Mouse (Mus musculus) T-helper 2 cell (primary cell): Measurements from ENCODE around the gene Tff3.

Experiments
- in situ Hi-C: fragments of 300-600 bp; cut with MboI, MseI; formaldehyde crosslinking; loops from one replicate; pipeline ENCODE4 v1.15.1; 2025; ENCODE audit warnings: high pct_unique_total_duplicates

Tff3 gene

GRCm38 (mm10) chr17:31125548-31126266, 3.7 kb downstream of the Tff3 start:
- in situ Hi-C loops: no loop called here

- in situ Hi-C loops: no loop called here
Measured at GRCm38 (mm10) chr17:31121975-31122374, 7.5 kb downstream of the Tff3 start.

GRCm38 (mm10) chr17:31119429-31119828, 10.0 kb downstream of the Tff3 start:
- in situ Hi-C loops: loop anchor here (5.0 kb wide), 1 partner anchor 107 kb away; no protein-coding TSS in a partner anchor

DNA sequence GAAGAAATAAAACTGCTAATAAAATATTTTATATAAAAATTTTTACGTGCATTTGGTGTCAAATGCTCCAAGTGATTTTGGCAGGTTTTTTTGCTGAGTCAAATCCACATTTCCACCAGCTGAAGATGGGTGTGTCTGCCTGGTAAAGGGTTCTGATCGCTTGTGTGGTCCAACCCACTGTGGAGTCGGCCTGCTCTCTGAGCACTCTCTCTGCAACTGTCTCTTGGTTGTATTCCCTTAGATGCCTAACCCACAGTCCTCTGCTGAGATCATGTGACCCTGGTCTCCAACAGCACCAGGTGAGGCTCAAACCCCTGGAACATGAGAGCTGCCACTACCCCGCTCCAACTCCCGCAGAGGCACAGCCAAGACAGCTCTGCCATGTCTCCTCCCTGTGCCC, 11.5 kb downstream of the Tff3 start:
- in situ Hi-C loops: loop anchor here (5.0 kb wide), 1 partner anchor 106 kb away; no protein-coding TSS in a partner anchor

DNA sequence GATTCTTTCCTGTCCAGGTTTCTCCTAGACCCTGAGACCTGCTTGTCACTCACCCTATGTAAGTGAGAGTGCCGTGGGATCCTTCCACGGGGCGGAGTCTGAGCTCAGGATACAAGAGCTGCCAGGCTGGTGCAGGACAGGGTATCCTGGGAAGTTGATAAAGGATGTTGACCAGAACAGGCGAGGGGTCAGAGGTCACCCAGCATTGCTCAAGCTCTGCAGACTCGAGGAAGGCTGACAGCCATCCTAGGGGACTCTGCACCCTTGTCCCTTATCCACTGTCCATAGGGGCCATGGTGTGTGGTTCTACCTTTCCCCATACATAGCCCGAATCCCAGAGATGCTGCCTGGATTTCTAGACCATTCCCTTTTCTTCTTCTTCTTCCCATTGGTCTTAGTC, 13.4 kb downstream of the Tff3 start:
- in situ Hi-C loops: loop anchor here (5.0 kb wide), 1 partner anchor 104 kb away; no protein-coding TSS in a partner anchor

DNA sequence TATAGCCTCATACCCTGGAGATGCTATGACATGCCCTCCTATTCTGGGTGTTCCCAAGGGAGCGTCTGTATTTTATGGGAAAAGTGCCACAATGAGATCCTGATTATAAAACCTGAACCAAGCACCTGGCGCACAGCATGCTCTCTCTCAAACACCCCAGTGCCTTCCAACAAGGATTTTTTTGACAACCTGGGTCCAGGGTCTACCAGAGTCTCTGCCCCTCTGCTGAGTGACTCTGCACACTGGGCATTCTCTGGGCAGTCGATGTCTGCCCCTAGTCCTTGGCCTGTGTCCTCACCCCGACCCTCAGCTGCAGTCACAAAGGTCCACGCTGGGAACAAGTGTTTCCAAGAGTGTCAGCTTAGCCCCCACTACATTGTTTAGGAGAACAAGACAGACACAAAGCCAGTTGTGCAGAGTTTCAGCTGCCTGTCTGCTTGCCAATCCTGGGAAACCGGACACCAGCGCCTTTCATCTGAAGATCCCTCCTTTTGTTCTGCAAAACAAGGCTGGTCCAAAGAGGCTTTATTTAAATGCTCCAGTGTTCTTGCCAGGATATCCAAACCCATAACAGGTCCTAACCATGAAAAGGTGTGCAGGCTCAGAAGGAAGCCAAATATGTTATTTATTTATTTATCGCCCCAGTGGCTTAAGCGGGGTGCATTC, 16.1 kb downstream of the Tff3 start:
- in situ Hi-C loops: no loop called here

DNA sequence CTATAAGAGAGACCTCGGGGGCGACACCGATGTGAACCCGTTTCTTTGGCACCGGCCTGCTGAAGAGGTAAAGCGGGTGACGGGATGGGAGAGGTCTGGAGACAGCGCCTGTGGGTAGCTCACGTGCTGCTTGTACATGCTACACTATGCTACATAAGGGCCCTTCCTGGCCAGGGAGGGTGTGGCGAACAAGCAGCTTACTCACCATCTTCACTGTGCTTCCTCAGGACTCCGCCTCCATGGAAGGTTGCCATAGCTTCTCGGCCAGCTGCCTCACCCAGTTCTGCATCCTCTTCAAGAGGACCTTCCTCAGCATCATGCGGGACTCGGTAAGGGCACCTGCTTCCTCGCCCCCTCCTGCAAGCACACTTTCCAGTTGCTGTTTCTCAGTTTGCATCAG, 21.1 kb downstream of the Tff3 start:
- in situ Hi-C loops: no loop called here

DNA sequence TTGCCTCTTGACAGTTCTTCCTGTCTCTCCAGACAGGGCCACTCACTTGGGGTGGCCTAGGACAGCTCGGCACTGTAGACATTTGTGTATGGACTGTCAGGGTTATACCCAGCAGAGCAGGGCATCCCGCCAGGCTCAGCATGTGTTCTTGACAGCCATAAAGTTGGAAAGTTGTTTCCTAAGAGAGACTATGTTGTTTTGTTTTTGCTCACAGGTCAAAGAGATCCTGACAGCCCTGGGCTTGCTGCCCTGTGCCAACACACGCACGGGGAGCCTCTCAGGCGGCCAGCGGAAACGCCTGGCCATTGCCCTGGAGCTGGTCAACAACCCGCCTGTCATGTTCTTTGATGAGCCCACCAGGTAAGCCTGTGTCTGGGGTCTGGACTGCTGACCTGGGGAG, 25.6 kb downstream of the Tff3 start:
- in situ Hi-C loops: no loop called here

- in situ Hi-C loops: no loop called here
Measured at GRCm38 (mm10) chr17:31103007-31103570, 26.4 kb downstream of the Tff3 start.

DNA sequence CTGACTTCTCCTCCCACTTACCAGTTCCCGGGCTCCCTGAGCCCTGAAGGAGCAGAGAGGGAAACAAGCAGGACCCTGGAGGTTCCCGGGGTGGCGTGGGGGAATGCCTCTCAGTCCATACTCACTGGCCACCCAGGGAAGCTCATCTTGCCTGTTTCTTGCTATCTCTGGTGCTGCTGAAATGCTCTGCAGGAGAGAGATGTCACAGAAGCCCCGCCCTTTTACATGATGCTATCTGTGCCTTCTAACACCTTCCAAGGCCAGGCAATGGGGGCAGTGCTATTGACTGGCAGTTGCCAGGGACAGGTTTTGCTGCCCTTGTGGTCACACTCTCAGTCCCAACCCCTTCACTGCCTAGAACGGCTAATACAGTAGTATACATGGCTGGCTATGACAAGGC, 30.7 kb downstream of the Tff3 start:
- in situ Hi-C loops: no loop called here

- in situ Hi-C loops: no loop called here
Measured at GRCm38 (mm10) chr17:31096893-31097292, 32.6 kb downstream of the Tff3 start.

- in situ Hi-C loops: no loop called here
Measured at GRCm38 (mm10) chr17:31095570-31095969, 33.9 kb downstream of the Tff3 start.

DNA sequence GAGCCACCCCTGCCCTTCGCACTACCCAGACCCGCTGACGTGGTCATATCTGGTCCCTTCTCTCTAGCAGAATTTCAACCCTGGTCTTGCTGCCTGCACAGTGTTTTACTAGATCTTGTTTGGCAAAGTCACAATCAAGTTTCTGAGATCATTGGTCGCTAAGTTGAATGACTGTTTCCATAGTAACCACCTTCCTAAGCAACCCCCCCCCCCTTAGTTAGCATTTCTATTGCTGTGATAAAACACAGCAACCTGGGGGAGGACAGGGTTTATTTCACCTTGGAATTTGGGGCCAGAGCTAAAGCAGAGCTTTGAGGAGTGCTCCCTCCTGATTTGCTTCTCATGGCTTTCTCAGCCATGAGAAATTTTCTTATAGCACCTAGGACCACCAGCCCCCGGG, 34.7 kb downstream of the Tff3 start:
- in situ Hi-C loops: no loop called here

- in situ Hi-C loops: no loop called here
Measured at GRCm38 (mm10) chr17:31091023-31091735, 38.3 kb downstream of the Tff3 start.

- in situ Hi-C loops: no loop called here
Measured at GRCm38 (mm10) chr17:31089848-31090247, 39.6 kb downstream of the Tff3 start.

GRCm38 (mm10) chr17:31088711-31089110, 40.7 kb downstream of the Tff3 start:
- in situ Hi-C loops: no loop called here

- in situ Hi-C loops: no loop called here
Measured at GRCm38 (mm10) chr17:31086196-31086595, 43.2 kb downstream of the Tff3 start.

- in situ Hi-C loops: no loop called here
Measured at GRCm38 (mm10) chr17:31085519-31085918, 43.9 kb downstream of the Tff3 start.

- in situ Hi-C loops: no loop called here
Measured at GRCm38 (mm10) chr17:31082296-31083078, 47.0 kb downstream of the Tff3 start.

GRCm38 (mm10) chr17:31079078-31079840, 50.2 kb downstream of the Tff3 start:
- in situ Hi-C loops: loop anchor here (10.0 kb wide), 2 partner anchors 126 to 1814 kb away; partner anchors contain the start of genes BC004004, Ppil1 and Ubash3a
